Mouse (Mus musculus): ENCODE results near the gene Recql5. TPM values are rescaled to one million over a fixed set of nuclear protein-coding genes. Genes with fewer than 3 reads are reported as not detected.

Gene Recql5
- polyA plus RNA-seq, 1 experiment, result 28.7 TPM

DNA sequence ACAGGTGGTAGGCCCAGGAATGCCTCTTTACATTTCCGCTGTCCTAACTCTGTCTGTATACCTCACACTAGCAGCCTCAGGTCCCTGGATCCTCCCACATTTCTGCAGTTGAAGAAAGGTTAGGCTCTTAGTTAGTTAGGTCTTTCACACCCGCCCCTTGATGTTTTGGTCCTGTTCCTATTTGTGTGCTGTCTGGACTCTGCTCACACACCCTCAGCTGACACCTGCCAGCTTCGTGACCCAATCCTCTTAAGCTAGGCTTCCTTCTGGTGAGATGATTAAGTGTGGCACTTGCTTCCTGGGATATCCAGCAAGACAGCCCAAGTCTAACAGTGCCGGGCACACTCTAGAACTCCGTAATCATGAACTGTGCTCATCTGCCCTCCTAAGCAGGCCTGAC is 26.8 kb downstream of the Recql5 start:
- TF ChIP-seq CTCF (IDR thresholded peaks at IDR 0.05; ENCODE audit: extremely low read depth, insufficient read depth, insufficient read length, insufficient replicate concordance) (no peak), POLR2A (IDR thresholded peaks at IDR 0.05; ENCODE audit: low read depth, low read length) (no peak)
- WGBS, result 89% methylated on average over 5 of the region's 5 CpGs
- Histone ChIP-seq H3K36me3 (ENCODE audit: control insufficient read depth, insufficient read depth, low read length) (0 out of 2 replicates have a peak, but pooled peaks cover 1% of the 10 kb centered on the region), H3K4me1 (ENCODE audit: control insufficient read depth, insufficient read depth, insufficient read length) (peaks cover 27% of the 10 kb centered on the region; the same call in 1 of the 2 replicates), H3K4me3 (ENCODE audit: extremely low read depth, insufficient read depth, insufficient read length) (no peak overlapping the region), H3K27ac (ENCODE audit: insufficient read depth, low read length) (no peak overlapping the region), H3K27me3 (ENCODE audit: control insufficient read depth, insufficient read depth, low read length) (no peaks in the 10 kb centered on the region)
- no peak for DNase-seq (ENCODE audit: low read depth in 1 of 2, low spot score in 2 of 2)

DNA sequence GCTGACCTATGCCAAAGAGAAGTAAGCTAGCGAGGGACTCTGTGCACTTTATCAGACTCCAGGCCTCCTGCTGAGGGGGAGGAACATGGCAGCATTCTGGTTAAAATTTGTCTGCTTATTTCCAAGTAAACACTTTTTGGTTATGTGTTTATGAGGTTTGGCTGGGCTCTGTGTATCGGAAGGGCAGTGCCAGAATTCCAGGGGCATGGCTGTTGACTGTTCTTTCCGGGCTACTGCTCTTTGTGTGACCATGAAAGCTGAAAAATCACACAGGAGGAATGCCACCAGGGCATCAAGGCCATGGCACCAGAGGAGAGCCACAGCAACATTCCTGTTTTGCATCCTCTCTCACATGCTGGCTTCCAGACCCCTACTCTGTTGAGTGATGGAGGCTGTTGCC is 27.2 kb downstream of the Recql5 start:
- Histone ChIP-seq H3K27ac (ENCODE audit: insufficient read depth, low read length) (no peak overlapping the region), H3K27me3 (ENCODE audit: control insufficient read depth, insufficient read depth, low read length) (no peaks in the 10 kb centered on the region), H3K4me1 (ENCODE audit: control insufficient read depth, insufficient read depth, insufficient read length) (peaks cover 27% of the 10 kb centered on the region; the same call in 1 of the 2 replicates), H3K4me3 (ENCODE audit: extremely low read depth, insufficient read depth, insufficient read length) (no peak overlapping the region), H3K36me3 (ENCODE audit: control insufficient read depth, insufficient read depth, low read length) (0 out of 2 replicates have a peak, but pooled peaks cover 1% of the 10 kb centered on the region)
- 84% methylated on average over 3 of the region's 3 CpGs for WGBS
- no peak for DNase-seq (ENCODE audit: low read depth in 1 of 2, low spot score in 2 of 2)
- TF ChIP-seq POLR2A (IDR thresholded peaks at IDR 0.05; ENCODE audit: low read depth, low read length) (no peak), CTCF (IDR thresholded peaks at IDR 0.05; ENCODE audit: extremely low read depth, insufficient read depth, insufficient read length, insufficient replicate concordance) (no peak)

DNA sequence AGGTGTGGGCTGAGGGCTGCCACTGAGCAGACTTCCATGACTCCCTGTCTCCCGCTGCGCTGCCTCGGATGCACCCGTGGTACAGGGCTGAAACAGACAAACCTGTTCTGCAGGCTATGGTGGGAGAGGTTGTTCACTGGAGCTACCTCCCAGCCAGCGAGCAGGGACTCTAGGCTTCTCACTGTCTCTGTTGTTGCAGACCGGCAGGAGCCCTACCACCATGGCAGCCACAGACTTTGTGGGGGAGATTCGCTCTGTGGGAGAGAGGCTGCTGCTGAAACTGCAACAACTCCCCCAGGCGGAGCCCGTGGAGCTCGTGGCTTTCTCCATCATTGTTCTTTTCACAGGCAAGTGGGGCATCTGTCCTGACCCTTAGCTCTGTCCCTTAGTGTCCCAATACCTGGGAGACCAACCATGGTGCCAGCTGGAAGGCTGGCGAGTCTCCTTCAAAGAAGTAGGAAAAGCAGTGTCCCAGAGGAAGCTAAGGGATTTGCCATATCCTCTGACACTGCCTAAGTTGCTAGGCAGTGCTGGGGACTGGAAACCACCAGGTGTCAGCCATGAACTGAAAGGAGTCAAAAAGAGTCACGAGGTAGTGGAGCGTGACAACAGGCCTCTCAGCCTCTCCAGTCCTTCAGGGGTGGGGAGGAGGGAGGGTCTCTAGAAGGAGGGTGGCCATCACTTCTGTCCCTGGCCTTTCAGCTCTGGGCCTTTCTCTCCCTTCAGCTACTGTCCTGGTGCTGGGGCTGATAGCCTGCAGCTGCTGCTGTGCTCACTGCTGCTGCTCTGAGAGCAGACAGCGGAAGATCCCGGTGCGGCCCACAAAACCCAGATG is 28.1 kb downstream of the Recql5 start:
- no peaks in the 10 kb centered on the region for H3K27me3 ChIP-seq (ENCODE audit: control insufficient read depth, insufficient read depth, low read length)
- 0 out of 2 replicates have a peak, but pooled peaks cover 1% of the 10 kb centered on the region for H3K36me3 ChIP-seq (ENCODE audit: control insufficient read depth, insufficient read depth, low read length)
- TF ChIP-seq POLR2A (IDR thresholded peaks at IDR 0.05; ENCODE audit: low read depth, low read length) (no peak), CTCF (IDR thresholded peaks at IDR 0.05; ENCODE audit: extremely low read depth, insufficient read depth, insufficient read length, insufficient replicate concordance) (no peak)
- no peak overlapping the region for H3K4me3 ChIP-seq (ENCODE audit: extremely low read depth, insufficient read depth, insufficient read length)
- WGBS, result 63% methylated on average over 16 of the region's 16 CpGs
- peaks cover 27% of the 10 kb centered on the region; the same call in 1 of the 2 replicates for H3K4me1 ChIP-seq (ENCODE audit: control insufficient read depth, insufficient read depth, insufficient read length)
- DNase-seq (ENCODE audit: low read depth in 1 of 2, low spot score in 2 of 2), result no peak
- peak overlapping the region; percentile 12; the same call in 1 of the 2 replicates for H3K27ac ChIP-seq (ENCODE audit: insufficient read depth, low read length)

DNA sequence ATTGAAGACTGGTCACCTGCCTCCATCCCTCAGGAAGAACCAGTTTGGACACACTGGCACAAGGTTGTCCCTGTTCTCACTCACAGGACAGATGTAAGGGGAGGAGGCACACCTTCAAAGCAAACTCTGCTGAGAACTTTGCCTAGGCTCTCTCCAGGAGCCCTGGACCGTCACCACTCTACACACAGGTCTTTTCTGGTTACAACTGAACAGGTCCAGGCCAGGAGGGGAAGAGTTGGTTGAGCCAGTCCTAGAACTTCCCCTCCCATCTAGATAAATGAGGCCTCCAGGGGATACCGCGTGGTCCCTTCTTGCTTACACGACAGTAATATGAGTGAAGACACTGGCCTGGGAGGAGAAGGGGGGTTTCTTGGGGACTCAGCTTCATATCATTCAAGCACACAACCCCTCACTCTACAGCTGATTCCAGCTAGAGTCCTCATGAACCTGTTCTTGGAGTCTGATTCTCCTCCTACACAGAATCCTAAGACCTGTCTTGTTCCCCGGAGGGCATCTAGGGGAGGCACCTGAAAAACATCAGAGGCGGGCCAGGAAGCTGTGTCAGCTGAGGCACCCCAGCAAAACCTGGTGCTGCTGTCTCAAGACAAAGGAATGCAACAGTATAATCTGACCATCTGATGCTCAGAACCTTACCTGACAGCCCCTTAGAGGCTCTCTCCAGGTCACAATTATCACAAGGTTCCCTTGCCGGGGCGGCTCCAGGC is 28.9 kb downstream of the Recql5 start:
- whole genome bisulfite sequencing, result 54% methylated on average over 8 of the region's 8 CpGs
- Histone ChIP-seq H3K36me3 (ENCODE audit: control insufficient read depth, insufficient read depth, low read length) (0 out of 2 replicates have a peak, but pooled peaks cover 1% of the 10 kb centered on the region), H3K27me3 (ENCODE audit: control insufficient read depth, insufficient read depth, low read length) (no peaks in the 10 kb centered on the region), H3K27ac (ENCODE audit: insufficient read depth, low read length) (peak overlapping the region; percentile 12; the same call in 1 of the 2 replicates), H3K4me3 (ENCODE audit: extremely low read depth, insufficient read depth, insufficient read length) (no peak overlapping the region), H3K4me1 (ENCODE audit: control insufficient read depth, insufficient read depth, insufficient read length) (peaks cover 31% of the 10 kb centered on the region; the same call in 1 of the 2 replicates)
- no peak for DNase-seq (ENCODE audit: low read depth in 1 of 2, low spot score in 2 of 2)
- TF ChIP-seq POLR2A (IDR thresholded peaks at IDR 0.05; ENCODE audit: low read depth, low read length), result no peak
- TF ChIP-seq CTCF (IDR thresholded peaks at IDR 0.05; ENCODE audit: extremely low read depth, insufficient read depth, insufficient read length, insufficient replicate concordance), result no peak

DNA sequence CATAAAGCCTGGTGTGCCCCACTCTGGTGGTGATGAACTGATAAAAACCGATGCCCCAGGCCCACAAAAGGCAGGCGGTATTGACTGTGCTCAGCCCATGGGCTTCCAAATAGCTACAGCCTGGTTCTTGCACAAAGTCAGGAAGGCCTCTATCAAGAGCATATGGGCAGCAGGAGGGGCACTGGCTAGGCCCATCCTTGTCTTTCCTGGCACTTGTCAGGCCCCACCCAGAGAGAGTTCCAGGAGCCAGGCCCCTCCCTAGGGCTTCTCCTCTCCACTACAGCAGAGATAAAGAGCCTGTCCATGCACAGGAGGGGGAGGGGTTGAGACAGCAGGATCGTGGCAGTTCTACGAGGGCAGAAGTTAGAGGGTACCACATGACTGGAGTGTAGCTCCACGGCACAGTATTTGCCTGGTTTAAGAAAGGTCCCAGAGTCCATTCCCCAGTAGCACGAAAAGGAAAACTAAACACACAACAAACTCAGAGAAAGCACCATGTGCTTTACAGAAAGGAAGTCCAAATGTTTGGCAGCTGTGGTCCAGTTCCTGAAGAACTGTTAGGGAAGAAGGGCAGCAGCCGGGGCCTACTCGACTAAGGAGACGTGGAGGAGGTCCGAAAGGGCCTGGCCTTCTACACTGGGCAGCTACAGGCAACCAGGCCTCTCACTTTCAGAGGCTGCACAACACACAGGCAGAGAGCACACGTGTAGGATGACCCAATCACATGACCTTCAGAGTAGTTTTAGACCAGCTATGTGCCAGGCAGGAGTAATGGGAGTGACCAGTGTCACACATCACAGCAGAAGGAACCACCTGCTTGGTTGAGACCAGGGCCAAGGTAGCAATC is 29.7 kb downstream of the Recql5 start:
- Histone ChIP-seq H3K4me1 (ENCODE audit: control insufficient read depth, insufficient read depth, insufficient read length) (peaks cover 34% of the 10 kb centered on the region; the same call in 1 of the 2 replicates), H3K27ac (ENCODE audit: insufficient read depth, low read length) (peak overlapping the region; percentile 53), H3K4me3 (ENCODE audit: extremely low read depth, insufficient read depth, insufficient read length) (no peak overlapping the region), H3K27me3 (ENCODE audit: control insufficient read depth, insufficient read depth, low read length) (no peaks in the 10 kb centered on the region), H3K36me3 (ENCODE audit: control insufficient read depth, insufficient read depth, low read length) (0 out of 2 replicates have a peak, but pooled peaks cover 1% of the 10 kb centered on the region)
- WGBS, result 50% methylated on average over 11 of the region's 11 CpGs
- DNase-seq (ENCODE audit: low read depth in 1 of 2, low spot score in 2 of 2), result no peak
- TF ChIP-seq CTCF (IDR thresholded peaks at IDR 0.05; ENCODE audit: extremely low read depth, insufficient read depth, insufficient read length, insufficient replicate concordance) (no peak), POLR2A (IDR thresholded peaks at IDR 0.05; ENCODE audit: low read depth, low read length) (no peak)

DNA sequence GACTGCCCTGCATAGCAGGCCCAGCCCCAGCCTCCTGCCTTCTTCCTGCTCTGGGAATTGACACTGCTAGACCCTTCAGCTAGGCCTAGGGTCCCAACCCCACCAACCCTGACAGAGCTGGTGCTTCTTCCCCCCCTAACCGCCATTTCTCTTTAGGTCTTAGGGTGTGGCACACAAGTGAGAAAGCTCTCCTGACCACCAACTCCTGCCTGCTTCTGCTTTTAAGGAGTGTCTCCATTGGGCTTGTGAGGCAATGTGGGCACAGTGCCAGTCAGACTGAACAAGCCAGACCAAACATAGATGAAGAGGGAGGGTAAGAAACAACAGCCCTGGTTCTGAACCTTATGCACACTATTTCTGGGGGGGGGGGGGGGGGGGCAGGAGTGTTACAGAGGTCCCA is 30.4 kb downstream of the Recql5 start:
- H3K4me3 ChIP-seq (ENCODE audit: extremely low read depth, insufficient read depth, insufficient read length), result no peak overlapping the region
- H3K27ac ChIP-seq (ENCODE audit: insufficient read depth, low read length), result peak overlapping the region; percentile 62; the same call in 1 of the 2 replicates
- no peaks in the 10 kb centered on the region for H3K27me3 ChIP-seq (ENCODE audit: control insufficient read depth, insufficient read depth, low read length)
- H3K36me3 ChIP-seq (ENCODE audit: control insufficient read depth, insufficient read depth, low read length), result no peaks in the 10 kb centered on the region
- 11% methylated on average over 1 of the region's 1 CpGs for WGBS
- peaks cover 38% of the 10 kb centered on the region; the same call in 1 of the 2 replicates for H3K4me1 ChIP-seq (ENCODE audit: control insufficient read depth, insufficient read depth, insufficient read length)
- DNase-seq (ENCODE audit: low read depth in 1 of 2, low spot score in 2 of 2), result no peak
- TF ChIP-seq POLR2A (IDR thresholded peaks at IDR 0.05; ENCODE audit: low read depth, low read length) (no peak), CTCF (IDR thresholded peaks at IDR 0.05; ENCODE audit: extremely low read depth, insufficient read depth, insufficient read length, insufficient replicate concordance) (no peak)
